Mouse (Mus musculus) gastrocnemius, adult 8-10 months (tissue): ENCODE measurements around the gene Rex2. TPM values are rescaled to one million over a fixed set of nuclear protein-coding genes. Genes with fewer than 3 reads are reported as not detected.
"Not testable (repeated sequence)": the region's sequence is repeated elsewhere in the genome, so short reads cannot be mapped to it uniquely, and the experiment has no call there.

ENCODE experiments used
- DNase-seq, 2 experiments: peaks; one replicate each; pipeline ENCODE4 v3.0.0; 2022; ENCODE audit warnings: low spot score in 2 of 2
- total RNA-seq, 4 experiments: library from RNA; stranded (reverse); gene quantifications; 2 replicates each; pipeline ENCODE4 v1.2.4; 2022

Rex2 gene
- total RNA-seq, result under 1 TPM in 2 of 4 experiments, not detected in 2; 0.16 TPM

DNA sequence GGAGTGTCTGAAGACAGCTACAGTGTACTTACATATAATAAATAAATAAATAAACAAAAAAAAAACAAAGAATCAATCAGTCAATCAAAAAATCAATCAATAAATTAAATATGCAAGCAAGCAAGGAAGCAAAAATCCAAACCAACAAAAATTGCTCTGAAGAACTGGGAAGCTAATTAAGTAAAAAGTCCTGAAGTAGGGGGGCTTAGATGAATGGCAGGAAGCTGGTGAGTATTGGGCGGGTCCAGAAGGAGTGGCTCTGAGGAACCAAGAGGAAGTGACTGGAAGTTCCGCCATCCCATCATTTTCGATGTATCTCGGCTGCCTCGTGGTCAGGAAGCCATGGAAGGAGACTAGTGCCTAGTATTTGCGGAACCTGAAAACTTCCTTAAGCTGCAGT is at the start of gene Rex2:
Gene Rex2, plus strand, starts transcription at position 301 of the 400 bp plus-strand sequence.
- DNase-seq, result not testable (repeated sequence)

DNA sequence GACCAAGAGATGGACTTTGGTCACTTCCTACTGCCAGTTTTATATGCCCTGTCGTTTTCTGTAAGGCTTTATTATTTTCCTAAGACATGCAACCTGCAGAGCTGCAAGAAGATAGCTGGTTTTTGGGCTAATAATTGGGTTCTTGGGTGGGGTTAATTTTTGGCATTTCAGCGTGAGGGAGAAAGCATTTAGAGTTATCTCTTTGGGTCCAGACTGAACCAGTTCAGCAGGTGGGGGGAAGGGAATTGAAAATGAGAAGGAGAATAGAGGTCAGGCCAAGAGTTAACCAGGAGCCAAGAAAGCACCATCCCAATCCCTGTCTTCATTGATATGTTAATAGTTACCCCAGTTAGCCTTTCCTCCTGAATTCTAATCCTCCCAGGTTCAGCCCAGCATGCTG is 45.1 kb upstream of the Rex2 start:
- not testable (repeated sequence) for DNase-seq

DNA sequence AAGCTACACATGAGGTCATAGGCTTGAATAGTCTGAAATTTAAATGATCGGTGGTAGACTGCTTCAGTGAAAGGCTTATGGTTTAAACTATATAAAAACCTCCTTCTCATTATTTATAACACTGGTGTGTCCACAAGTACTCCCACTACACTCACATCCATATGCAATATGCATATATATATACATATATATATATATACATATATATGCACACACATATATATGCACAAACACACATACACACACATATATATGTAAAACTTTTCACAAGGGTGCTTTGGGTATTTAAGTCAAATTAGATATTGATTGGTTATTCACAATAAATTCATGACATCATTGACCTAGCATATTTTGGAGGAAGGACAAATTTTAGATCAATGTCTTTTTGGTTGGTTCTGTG is 3.2 kb upstream of the Rex2 start:
- not testable (repeated sequence) for DNase-seq

DNA sequence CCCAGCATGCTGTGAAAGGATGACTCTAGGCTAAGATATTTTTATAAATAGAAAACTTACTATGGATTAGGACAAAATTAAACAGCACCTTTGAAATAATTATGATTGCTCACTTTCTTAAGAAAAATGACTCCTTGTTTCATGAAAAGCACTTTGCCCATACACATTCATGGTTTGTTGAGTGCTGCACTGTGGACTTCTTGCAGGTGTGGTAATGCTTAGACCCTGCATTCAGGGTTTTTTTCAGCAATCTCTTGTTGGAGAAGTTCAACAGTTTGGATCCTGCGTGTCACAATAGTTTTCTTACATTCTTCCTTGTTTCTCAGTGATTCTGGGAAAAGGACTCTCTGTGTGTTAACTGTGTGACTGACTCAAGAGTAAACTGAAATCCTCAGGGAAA is 4.7 kb downstream of the Rex2 start:
- not testable (repeated sequence) for DNase-seq

DNA sequence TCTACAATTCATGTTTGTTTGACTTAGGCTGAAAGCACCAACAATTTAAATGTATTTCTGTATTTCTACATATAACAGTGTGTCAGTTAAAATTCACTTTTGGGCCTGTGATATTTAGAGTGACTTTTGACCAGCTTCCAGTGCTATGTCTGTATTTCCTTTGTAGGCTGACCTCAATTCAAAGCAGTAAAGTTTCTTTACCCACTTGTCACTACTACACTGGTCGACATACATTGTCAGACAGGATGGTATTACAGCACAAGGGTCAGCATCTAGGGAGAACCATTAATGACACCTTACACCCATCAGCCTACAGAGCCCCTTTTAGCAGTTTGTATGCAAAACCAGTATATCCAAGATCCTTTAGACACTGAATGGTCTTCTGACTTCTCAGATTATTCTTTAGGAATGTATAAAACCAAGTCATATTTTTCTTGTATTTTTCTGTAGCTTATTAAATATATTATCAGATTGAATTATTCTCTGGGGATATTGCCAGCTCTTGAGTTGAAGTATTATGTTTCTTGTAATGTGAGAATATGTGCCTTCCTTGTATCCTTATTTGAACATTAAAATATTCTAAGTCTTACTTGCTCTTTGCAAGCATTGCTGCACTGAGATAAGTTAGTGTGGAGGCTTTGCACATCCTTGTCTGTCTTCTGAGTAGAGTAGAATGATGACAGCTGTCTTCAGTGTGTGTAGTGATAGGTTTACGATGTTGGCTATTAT is 9.8 kb downstream of the Rex2 start:
- not testable (repeated sequence) for DNase-seq

DNA sequence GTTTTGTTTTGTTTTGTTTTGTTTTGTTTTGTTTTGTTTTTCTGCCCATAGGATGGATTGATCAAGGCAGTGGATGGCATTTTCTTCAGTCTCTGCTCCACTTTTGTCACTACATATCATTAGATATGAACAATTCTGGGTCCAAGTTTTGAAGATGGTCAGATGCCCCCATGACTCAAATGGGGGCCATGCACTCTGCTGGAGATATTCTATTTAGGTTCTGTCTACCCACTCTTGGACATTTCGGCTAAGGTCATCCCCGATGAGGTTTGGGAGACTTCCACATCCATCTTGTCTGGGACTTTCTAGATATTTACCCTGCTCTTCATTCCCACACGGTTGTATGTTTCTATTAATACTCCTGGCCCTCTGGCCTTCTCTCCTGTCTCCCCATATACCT is 42.1 kb downstream of the Rex2 start:
- not testable (repeated sequence) for DNase-seq

DNA sequence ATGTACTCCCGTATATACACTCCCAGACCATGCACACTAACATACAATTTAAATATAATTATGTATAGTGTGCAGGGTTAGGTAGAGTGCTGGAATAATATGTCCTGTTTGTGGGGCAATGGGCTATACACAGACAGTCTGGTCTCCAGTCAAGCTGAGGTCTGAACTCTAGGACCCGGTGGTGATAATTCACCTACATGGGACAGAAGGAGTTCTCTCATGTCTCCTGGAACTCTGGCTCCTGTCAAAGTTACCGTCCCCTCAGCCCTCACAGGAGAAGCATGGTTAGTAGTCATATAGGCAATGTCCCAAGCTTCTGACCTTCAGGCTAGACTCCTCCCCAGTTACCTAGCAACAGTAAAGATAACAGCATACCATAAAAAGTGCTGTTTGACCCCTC is 44.2 kb downstream of the Rex2 start:
- DNase-seq, result not testable (repeated sequence)

DNA sequence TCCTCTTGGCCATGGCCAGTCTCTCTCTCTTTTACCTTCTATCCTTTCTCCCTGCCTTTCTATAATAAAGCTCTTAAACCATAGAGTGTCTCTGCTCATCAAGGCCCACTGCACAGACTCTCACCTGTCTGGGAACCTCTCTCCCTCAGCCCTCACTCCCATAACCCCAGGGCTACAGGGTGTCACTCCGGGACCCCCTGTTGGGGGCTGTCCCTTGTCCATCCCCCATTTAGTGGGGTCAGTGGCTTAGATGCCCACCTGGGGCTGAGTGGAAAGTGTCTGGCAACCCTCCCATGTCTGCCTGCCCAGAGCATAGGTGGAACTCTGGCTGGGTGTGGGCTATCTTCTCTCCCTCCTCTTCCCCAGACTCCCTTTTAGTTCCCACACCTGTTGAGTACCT is 44.7 kb downstream of the Rex2 start:
- DNase-seq, result not testable (repeated sequence)

DNA sequence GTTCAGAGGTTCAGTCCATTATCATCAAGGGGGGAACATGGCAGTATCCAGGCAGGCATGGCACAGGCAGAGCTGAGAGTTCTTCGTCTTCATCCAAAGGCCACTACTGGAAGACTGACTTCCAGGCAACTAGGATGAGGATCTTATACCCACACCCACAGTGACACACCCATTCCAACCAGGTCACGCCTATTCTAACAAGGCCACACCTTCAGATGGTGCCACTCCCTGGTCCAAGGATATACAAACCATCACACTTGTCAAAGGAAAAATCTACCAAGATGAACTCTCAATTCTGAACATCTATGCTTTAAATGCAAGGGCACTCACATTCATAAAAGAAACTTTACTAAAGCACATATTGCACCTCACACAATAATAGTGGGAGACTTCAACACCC is 74.0 kb downstream of the Rex2 start:
- not testable (repeated sequence) for DNase-seq

DNA sequence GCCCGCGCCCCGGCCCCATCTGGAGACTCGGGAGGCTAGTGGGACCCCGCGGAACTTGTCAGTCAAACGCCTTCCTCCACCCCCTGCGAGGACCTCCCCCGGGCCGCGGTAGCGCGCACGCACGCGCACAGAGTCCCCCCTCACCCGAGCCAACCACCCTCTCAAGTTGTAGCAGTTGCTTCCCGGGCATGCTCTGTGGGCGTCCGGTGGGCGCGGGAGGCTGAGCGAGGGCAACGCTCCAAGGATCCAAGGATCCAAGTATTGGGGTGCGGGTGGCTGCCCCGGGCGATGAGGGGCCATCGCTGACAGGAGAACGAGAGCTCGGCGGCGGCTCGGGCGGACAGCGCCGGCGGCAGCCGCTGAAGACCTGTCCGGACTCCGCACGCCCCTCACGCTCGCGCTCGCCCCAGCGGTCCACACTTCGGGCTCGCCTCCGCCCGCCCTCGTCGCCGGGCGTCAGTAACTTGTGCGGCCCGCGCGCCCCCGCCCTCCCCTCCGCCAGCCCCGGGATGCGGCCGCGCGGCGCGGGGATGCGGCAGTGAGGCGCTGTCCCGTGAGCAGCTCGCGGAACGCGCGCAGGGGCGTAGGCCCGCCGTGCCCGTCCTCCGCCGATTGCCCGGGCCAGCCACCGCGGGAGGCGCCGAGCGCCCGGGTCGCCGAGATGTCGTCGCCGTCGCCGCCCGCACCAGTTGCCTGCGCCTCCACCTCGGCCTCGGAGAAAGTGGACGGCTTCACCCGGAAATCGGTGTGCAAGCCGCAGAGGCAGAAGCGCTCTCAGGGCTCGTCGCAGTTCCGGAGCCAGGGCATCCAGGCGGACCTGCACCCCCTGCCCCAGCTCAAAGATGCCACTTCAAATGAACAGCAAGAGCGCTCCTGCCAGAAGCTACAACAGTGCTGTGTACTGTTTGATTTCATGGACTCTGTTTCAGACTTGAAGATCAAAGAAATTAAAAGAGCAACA is 80.3 kb downstream of the Rex2 start:
- DNase-seq, result not testable (repeated sequence)

DNA sequence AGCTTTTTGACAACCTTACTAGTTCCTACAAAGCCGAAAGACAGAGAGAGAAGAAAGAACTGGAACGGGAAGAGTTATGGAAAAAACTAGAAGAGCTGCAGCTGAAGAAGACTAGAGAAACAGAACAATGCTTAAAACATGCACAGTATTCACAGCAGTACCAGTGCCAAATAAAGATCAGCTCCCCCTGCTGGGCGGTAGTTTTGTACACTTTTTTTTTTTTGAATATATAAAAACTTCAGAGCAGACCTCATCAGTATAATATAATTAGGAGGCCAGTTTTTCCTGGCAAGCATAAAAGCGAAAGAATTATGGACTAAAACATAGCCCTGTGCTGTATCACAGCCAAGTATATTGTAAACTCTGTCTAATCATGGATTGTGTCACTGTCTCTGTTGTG is 82.2 kb downstream of the Rex2 start:
- not testable (repeated sequence) for DNase-seq

Other genes starting within 250 kb of the Rex2 start
- not detected for gene Gm21411, start 112.3 kb upstream of the Rex2 start, total RNA-seq
- gene Zfp989, start 49.9 kb upstream of the Rex2 start, total RNA-seq, result not detected
- 1 to 10 TPM in 2 of 4 experiments, under 1 TPM in 2; 0.68 to 1.8 (median 0.97) TPM for gene Zfp991, start 110.2 kb downstream of the Rex2 start, total RNA-seq